Mouse (Mus musculus) right cerebral cortex, adult 2 months (tissue): ENCODE measurements around the gene Tank.

ENCODE experiments used
- DNase-seq, 2 experiments: peaks; one replicate each; pipeline ENCODE4 v3.0.0; 2021 to 2022; ENCODE audit warnings: low spot score in 2 of 2

Tank gene

DNA sequence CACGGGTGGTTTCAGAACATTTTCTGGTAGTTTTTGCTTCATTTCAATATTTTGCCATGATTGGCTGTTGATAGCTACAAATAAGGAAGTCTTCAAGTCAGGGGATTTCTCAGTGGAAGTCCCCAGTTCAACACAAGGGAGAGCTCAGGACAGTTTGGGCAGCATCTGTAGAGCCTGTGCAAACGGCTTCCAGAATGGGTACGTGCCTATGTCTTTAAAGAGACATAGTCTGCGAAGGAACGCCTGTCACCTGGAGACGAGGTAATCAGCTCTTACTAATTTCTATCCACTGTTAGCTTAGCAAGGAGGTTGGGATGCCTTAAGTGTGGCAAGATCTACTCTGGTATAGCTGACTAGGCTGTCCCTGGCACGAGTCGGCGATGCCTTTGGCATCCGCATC is at the start of gene Tank:
Gene Tank (plus strand): TSS at position 153 of the 400 bp plus-strand sequence.
- no peak for DNase-seq

DNA sequence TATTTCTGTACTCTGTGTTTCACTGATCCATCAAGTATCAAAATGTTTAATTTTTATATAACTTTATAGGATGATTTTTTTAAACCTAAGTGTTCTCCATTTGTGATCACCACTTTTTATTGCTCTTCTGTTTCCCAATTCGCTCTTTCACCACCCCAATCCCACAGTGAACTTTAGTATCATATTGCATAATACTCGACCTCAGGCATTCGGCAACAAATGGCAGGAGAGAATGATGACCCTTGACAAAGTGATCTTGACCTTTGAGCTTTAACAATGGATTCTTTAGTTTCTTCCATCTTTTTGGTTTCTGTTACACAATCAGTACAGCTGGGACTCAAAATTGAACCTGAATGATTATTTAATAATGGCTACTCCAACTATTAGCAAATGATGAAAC is 46.1 kb upstream of the Tank start:
- no peak for DNase-seq

DNA sequence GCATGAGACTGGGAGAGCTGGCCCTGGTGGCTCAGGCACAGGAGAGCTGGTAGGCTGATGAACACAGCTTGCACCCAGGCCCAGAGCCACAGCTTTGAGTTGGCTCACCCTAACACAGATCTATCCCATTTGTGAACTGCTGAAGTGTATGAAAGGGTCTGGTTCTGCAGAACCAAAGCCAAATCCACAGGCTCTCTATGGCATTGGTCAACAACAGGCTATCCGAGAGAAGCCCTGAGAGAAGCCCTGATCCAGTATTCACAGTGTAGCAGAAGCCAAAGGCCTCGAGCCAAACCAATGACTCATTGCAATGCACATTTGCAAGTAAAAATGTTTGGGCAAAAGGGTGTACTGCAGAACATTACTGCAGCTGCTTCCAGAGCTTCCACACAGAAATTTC is 45.3 kb upstream of the Tank start:
- peak; percentile 26 to 61 for DNase-seq

DNA sequence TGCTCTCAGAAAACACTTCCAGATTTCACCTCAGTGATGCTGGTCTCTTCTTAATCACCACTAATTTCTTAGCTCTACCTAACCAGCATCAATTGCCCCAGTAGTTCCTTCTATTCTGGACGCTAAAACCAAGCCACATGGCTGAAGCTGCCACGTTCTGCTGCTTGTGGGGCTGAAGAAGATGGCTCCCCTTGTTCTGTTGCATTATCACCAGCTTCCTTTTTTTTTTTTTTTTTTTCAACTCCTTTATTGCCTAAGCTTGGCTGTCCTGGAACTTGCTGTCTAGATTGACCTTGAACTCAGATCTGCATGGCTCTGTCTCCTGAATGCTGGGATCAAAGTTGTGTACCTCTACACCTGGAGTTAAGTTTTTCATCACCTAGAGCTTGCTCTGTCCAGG is 41.5 kb upstream of the Tank start:
- no peak for DNase-seq

DNA sequence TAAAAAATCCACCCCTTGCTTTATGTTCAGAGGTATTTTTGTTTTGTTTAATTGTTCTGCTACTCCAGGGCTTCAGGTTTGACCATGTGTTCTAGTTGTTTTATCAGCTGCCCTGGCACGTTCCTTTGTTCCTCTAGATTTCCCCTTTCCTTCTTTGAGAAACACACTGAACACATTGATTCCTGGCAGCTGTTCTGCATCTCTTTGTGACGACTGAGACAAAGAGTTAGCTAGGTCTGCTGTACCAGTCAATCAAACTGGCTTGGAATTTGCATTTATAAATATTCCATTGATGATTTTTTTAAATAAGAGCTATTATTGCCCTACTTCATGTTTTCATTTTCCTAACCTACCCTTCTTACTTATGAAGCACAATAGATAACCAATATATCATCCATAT is 39.0 kb upstream of the Tank start:
- no peak for DNase-seq

DNA sequence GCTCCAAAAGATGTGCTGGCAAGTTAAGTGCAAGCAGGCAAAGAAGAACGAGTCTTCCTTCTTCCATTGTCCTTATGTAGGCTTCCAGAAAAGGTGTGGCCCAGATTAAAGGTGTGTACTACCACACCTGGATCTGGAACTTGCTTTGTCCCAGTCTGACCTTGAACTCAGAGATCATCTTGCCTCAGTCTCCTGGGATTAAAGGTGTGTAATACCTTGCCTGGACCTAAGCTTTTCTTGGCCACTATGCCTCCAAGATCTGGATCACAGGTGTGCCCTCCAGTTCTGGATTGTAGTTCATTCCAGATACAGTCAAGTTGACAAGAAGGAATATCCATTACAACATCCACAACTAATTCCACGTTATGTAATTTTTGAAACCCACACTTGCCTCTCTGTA is 36.0 kb upstream of the Tank start:
- DNase-seq: no peak

DNA sequence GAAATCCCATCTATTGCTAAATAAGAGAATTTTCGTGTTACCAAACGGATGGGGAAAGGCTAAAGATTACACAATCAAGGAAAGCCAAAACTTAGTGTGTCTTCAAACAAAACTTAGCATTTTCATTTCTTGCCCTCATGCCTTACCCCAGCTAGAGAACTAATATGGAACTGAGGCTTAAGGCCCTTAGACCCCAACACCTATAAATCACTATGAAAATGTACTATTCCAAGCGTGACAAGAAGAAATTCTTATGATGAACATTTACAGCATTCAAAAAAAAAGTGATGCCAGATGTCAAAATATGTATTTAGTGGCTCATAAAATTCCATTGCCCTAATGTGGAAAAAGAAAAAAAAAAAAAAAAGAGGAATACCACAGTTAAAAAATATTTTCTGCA is 32.7 kb upstream of the Tank start:
- no peak for DNase-seq

DNA sequence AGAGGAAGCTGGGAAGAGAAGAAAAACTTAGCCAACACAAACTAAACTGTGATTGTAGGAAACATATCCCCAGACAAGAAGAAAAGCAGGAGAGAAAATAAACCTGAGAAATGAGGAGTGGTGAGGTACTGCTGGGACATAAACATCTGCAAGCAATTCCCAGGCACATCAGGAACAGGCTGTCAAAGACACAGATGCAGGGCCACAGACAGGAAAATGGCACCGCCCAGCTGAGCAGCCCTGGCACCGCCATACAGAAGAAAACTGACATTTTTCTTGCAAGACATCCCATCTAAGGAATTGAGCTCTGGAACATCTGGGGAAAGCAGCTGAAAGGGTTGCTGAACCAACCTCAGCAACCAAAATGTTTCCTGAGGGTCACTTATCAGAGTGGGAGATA is 30.4 kb upstream of the Tank start:
- DNase-seq: no peak

DNA sequence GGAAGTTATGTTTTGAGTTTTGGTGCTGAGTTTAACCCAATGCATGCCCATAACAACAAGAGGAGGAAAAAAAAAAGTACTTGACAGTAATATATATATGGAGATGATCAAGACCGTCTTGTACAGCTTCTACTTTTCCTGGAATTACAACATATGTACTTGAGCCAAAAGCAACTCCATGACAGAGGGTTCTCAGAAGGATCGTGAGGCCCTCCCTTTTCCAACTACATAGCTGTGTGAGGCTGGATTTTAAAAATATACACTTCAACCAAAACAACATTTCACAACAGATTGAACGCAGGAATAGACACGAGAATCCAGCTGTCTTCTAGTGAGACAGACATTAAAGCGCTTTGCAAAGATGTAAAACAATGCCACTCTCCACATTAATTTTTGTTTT is 26.7 kb upstream of the Tank start:
- DNase-seq: no peak

DNA sequence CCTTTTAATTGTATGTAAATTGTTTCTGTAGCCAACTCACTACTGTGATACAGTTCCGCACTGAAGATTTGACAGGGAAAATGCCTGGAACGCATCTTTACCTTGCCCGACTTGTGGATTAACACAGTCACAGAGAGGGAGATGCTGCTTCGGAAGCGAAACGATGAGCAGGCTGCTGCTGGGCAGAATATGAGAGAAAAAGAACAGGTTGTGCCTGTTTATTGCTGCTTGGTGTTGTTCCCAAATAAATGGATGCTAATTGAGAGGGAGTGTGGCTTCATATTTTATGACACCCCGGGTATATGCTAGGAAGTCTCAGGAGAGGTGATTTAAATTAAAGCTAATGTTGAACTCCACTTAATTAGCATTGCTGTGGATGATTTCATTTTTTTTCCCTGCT is 23.0 kb upstream of the Tank start:
- no peak for DNase-seq

DNA sequence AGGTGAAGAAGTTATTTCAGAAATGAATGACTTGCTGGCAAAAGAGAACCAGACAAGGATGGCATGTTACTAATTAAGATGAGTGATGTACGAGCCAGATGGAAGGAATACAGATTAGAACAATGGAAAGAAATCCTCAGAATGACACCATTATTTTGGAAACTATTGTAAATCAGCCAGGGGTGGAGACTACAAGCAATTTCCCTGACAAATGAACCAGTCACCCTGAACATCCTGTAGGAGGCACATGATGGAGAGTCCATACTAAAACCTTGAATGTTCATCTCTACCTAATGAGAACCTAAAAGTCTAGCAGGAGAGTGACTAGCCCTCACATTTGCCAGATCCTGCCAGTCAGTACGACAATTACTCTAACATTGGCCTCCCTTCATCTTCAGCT is 22.6 kb upstream of the Tank start:
- no peak for DNase-seq

DNA sequence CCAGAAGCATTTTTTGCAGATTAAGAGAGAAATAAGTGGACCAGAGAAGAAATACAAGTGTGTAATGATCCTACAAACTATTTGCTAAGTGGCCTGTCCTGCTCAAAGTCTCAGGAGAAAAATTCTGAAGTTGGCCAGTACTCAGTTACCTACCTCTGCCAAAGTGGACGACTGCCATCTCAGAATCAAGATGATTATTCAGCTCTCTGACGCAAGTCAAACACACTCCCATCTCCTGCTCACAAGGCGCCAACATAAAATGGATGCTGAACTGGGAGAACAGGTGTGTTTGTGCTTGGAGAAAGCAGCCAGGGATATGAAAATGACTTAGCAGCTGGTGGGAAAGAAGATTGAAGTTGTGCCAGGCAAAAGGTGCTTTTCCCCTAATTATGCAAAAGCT is 21.7 kb upstream of the Tank start:
- DNase-seq: no peak

DNA sequence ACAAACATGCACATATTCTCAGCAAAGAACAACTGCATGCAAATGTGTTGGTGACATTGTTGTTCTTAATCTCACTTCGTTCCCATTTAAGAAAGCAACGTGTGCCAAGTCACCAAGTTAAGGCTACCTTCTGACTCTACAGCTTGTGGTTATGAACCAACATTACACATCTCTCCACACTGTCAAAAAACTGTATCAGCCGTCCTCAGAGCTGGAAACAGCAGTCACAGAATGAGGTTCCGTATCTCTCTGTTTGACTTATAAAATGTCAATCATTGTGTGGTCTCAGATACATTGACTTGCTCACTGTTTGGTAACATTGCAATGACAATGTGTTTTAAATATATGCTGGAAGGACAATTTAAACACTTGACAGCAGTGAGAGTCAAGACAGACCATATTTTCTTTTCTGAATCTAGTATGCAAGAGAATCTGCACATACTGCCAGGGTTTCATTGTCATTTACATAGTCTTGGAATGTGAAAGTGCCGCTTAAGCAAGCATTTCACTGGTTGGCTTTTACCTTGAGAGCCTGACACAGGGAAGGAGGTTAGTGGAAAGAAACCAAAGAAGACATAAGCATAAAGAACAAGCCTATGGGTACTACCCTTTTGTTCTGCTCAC is 20.4 kb upstream of the Tank start:
- no peak for DNase-seq

DNA sequence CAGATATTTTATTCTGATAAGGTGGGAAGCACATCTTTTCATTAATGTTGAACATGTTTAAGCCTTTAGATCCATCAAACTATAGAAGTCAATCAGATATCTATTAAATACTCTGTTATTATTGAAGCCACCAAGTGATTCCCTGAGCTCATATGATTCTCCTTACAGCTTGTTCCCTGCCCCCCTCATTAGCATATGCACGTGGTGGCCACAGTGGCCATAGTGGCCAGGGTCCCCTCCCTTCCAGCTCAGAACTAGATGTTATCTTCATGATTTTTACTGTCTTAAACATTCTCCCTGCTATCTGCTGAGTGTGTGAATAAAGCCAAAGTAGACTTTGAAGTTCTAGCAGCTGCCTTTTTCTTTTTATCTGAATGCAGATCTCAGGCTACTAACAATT is 17.3 kb upstream of the Tank start:
- no peak for DNase-seq

DNA sequence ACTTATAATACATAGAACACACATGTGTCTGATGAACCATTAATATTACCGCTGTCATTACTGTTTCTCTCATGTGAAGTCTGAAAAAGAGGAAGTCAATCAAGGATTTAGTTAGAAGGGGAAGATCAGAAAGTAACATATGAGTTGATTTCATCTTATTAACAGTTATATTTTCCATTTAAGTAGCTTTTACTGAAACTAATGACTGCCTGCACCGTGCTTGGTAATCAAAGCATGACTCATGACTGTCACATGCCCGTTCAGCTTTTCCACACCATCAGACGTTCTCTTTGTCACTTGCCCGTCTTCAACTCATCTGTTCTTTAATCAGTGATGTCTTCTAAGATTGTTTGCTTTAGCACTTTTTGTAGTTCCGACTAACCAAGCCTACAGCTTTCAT is 15.2 kb upstream of the Tank start:
- no peak for DNase-seq

DNA sequence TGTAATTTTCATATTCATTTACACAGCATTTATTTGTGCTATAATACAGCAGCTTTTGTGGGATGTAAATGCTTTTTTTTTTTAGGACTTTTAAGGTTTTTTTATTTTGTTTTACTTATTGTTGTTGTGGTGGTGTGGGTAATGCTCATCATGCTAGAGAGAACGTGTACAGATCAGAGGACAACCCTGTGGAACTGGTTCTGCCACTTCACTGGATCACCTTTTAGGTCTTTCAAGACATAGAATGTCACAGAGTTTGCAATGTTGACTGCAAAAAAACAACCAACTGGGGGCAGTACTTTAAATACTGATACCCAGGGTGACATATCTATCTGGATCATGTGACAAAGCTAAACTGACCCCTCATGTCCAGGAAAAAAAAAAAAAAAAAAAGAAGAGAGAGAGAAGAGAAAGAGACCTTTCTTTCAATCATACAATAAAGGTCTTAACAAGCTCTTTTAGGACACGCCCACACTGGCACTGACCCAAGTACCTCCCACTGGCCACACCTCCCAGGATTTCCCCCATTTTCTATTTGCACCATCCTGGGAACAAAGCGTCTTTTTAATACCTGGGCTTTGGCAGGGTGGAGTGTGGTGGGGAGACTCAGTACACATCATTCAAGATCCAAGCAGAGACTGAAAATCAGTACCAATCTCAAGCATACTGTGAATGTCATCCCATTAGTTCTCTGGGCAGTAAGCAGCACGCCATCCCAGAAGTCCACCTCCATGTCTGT is 11.2 kb upstream of the Tank start:
- no peak for DNase-seq

DNA sequence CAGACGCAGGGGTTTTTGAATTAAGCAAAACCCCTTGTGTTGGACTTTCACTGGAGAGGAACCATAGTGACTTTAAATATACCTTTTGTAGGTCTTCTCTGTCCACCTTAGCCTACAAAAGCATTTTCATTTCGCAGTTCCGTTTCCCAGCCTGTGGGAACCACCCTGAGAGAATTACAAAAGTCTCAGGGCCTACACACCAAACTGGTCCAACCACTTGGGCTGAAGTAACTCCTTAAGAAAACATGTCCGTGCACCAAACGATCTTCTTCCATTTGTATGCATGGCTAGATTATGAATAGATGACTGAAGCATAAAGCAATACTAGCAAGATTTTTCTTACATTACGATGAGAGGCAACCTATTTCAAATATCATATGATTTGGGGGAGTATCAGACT is 9.2 kb upstream of the Tank start:
- no peak for DNase-seq

DNA sequence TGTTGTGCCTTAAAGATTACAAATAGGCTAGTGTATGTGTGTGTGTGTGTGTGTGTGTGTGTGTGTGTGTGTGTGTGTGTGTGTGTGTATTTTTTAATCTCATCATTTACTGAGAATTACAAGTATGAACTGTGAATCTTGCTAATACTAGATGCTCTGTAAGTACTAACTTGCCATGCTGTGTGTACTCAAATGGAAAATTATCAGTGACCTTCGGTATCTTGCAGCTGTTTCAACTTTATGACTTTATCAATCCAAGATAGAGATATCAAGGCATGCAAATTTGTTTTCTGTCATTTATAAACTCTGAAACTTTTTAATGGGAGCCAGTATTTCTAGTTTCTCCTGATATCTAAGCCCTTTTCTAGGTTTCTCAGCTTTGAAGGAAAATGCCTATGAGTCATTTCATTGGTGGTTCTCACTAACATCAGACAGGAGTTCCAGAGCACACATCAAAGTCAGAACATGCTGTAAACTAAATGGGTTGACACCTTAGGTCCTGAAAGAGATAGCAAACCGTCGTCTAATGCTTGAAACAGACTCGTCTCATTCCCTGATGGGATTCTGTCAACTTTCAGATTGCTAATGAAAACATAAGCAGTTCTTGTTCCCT is 6.9 kb upstream of the Tank start:
- no peak for DNase-seq

DNA sequence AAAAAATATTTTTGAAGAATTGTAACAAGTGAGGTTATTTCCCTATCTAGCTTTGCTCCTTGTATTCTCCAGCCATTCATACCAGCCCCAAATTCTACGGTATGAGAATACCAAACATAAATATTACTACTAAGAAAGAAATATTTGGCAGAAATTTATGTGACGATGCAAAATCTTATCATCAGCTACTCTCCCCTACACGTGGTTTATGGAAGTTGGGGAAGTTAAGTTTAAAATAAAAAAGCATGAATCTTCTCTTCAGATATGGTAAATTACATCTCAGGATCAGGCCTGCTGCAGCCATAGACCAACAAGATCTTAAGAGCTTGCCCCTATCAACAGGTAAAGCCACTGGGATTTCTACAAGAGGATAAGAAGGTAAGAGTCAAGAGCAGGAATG is 1.9 kb upstream of the Tank start:
- no peak for DNase-seq

DNA sequence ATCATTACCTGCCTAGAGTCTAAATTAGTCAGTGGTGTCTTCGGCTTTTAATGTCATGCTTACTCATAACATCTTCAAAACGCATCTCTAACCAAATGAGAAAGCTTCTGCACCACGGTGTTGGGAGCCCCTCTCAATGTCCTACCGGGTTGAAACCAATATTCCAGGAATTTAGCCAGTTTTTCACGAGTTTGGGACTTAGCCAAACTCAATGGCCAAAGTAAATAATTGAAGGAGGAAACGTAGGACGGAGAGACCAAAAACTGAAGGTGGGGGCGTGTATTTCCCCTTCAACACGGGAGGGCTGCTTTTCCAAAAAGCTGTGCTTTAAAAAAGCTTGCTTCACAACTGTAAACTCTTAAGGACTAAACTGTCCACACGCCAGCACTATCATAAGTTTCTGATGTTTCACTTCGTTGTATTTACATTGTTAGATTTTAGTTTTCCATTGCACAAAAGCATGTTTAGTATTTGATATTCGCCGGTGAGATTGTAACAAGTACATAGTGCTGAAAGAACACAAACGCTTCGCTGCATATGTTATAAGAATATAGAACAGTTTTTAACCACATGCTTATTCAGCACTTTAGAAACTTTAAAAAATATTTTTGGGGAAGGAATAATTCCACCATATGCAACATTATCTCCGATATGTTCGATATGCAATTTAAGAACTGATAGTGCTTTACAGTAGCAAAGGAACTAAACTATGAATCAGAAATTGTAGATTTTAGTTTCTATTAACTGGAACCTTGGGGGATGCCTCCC is 1.3 kb upstream of the Tank start:
- DNase-seq: no peak

DNA sequence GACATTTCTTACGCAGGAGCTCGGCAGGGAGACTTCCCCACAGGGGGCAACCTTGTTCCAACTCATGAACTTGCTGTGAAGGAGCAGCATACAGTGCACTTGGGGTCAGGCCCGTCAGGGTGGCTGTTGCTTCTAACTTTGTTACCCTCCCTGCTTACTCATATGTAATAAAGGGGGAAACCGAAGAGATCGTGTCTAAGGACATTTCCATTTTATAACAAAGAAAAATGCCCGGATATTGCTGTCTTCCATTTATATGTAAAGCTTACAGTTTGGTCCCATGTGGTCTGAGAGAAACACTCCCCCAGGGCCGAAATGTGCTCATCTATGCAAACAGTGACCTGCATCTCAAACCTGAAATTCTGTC is 706 bp upstream of the Tank start:
- DNase-seq: no peak

DNA sequence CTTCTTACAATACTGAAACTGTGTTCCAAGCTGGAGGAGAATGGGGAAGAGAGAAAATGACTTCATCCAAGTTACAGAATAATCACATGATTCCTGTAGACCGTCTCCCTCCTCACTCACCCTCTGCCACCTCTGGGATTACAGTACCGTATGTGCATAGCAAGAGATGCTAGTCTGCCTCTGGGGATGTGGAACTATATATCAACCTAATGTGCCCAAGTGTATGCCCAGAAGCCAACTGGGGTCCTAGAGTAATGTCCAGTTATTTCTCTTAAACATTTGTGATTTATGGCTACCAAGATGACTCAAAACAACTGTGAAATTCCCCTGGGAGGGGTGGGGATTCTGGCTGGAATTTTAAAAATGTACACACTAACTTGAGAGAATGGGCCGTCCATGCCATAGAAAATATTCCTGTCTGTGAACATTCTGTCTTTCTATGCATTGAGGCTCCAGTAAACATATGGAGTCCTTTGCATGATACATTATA is 1.2 kb downstream of the Tank start:
- no peak for DNase-seq

DNA sequence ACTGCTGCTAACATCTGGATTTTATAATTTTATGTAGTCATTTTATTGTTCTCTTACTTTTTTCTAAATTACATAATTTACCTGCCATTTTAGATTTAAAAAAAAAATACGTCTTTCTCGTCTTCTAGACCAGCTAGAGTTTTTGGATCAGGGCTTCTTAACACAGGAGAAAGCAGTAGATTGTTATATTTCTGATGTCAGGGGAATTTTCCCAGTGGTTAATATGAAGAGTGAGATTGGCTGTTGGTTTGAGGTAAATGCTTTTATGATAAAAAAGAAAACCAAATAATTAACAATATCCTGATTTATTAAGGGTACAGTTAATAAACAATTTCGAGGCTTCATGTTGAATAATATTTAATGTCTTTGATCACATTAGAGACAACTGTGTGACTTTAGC is 1.7 kb downstream of the Tank start:
- no peak for DNase-seq
